ENCODE assay signal across 7 mouse cellular contexts in the genomic region with DNA sequence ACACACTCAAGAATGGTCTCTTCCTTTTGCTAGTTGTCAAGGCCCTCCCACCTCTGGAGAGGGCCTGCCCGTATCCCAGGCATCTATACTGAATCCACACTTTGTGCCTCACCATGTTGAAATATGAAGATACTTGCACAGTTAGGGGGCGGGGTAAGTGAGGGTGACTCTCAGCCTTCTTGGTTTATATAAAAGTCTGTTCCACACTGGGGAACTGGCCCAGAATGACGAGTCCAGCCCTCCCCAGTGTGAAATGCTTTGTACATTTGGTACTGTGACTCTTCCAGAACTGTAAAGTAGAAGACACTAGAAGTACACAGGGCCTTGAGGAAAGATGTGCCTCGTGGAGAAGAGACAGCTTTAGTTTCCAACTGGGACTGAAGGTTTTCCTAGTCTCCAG.
"Had no signal": no experiment of that assay in that cellular context is flagged by ENCODE, and none has a peak within 500 bp of the region (broad histone marks: within the 10 kb centered on the region; RNA-seq: fewer than 3 reads in every experiment).

No protein-coding gene starts in this region.

- DNase-seq: kidney, adult 8-10 months; kidney, postnatal 25 days; lung, adult 2 months; lung, postnatal 36 days; spleen, adult 18-20 months; thymus, adult 2 months; thymus, postnatal 25 days had no signal
